Mouse (Mus musculus) T-helper 17 cell (primary cell): ENCODE results near the gene Samd8.

ENCODE experiments used
- in situ Hi-C, 2 experiments: fragments of 300-600 bp; cut with MboI, MseI; formaldehyde crosslinking; loops; 1 replicate in 1 of 2; 2 replicates in 1 of 2; pipeline ENCODE4 v1.15.1; 2025; ENCODE audit warnings: high pct_unique_total_duplicates in 2 of 2

Gene Samd8

GRCm38 (mm10) chr14:21790585-21791251, 40.4 kb downstream of the Samd8 start:
- in situ Hi-C loops = loop anchor here in 1 of 2 experiments (25.0 kb wide), 1 partner anchor 147 kb away; no protein-coding TSS in a partner anchor

- in situ Hi-C loops = loop anchor here in 1 of 2 experiments (25.0 kb wide), 1 partner anchor 146 kb away; no protein-coding TSS in a partner anchor
Measured at GRCm38 (mm10) chr14:21791722-21792121, 41.4 kb downstream of the Samd8 start.

GRCm38 (mm10) chr14:21792250-21792649, 41.9 kb downstream of the Samd8 start:
- in situ Hi-C loops = loop anchor here in 1 of 2 experiments (25.0 kb wide), 1 partner anchor 145 kb away; no protein-coding TSS in a partner anchor

GRCm38 (mm10) chr14:21800641-21801040, 50.3 kb downstream of the Samd8 start:
- in situ Hi-C loops = loop anchor here in 1 of 2 experiments (10.0 kb wide), 2 partner anchors 886 to 1134 kb away; no protein-coding TSS in a partner anchor

GRCm38 (mm10) chr14:21801624-21802023, 51.3 kb downstream of the Samd8 start:
- in situ Hi-C loops = loop anchor here in 1 of 2 experiments (10.0 kb wide), 2 partner anchors 887 to 1133 kb away; no protein-coding TSS in a partner anchor

- in situ Hi-C loops = loop anchor here in 1 of 2 experiments (10.0 kb wide), 2 partner anchors 888 to 1132 kb away; no protein-coding TSS in a partner anchor
Measured at GRCm38 (mm10) chr14:21802543-21803206, 52.3 kb downstream of the Samd8 start.

GRCm38 (mm10) chr14:21806203-21806602, 55.9 kb downstream of the Samd8 start:
- in situ Hi-C loops = loop anchor here in 1 of 2 experiments (10.0 kb wide), 2 partner anchors 891 to 1129 kb away; no protein-coding TSS in a partner anchor

- in situ Hi-C loops = loop anchor here in 1 of 2 experiments (10.0 kb wide), 2 partner anchors 892 to 1128 kb away; no protein-coding TSS in a partner anchor
Measured at GRCm38 (mm10) chr14:21806631-21807160, 56.4 kb downstream of the Samd8 start.

GRCm38 (mm10) chr14:21808208-21808922, 58.0 kb downstream of the Samd8 start:
- in situ Hi-C loops = loop anchor here in 1 of 2 experiments (10.0 kb wide), 2 partner anchors 894 to 1126 kb away; no protein-coding TSS in a partner anchor

- in situ Hi-C loops = loop anchor here in 1 of 2 experiments (10.0 kb wide), 2 partner anchors 895 to 1125 kb away; no protein-coding TSS in a partner anchor
Measured at GRCm38 (mm10) chr14:21809418-21809817, 59.1 kb downstream of the Samd8 start.

GRCm38 (mm10) chr14:21811301-21811700, 61.0 kb downstream of the Samd8 start:
- in situ Hi-C loops = no loop called here

- in situ Hi-C loops = no loop called here
Measured at GRCm38 (mm10) chr14:21811744-21812393, 61.5 kb downstream of the Samd8 start.

- in situ Hi-C loops = no loop called here
Measured at GRCm38 (mm10) chr14:21812590-21813162, 62.3 kb downstream of the Samd8 start.

- in situ Hi-C loops = no loop called here
Measured at GRCm38 (mm10) chr14:21813216-21813615, 62.9 kb downstream of the Samd8 start.

GRCm38 (mm10) chr14:21813847-21814246, 63.5 kb downstream of the Samd8 start:
- in situ Hi-C loops = no loop called here

GRCm38 (mm10) chr14:21814606-21815005, 64.3 kb downstream of the Samd8 start:
- in situ Hi-C loops = loop anchor here (5.0 kb wide), 1 partner anchor 38 kb away; no protein-coding TSS in a partner anchor

- in situ Hi-C loops = loop anchor here (5.0 kb wide), 1 partner anchor 36 kb away; no protein-coding TSS in a partner anchor
Measured at GRCm38 (mm10) chr14:21816255-21816654, 65.9 kb downstream of the Samd8 start.

- in situ Hi-C loops = loop anchor here (5.0 kb wide), 1 partner anchor 35 kb away; no protein-coding TSS in a partner anchor
Measured at GRCm38 (mm10) chr14:21817453-21817852, 67.1 kb downstream of the Samd8 start.

GRCm38 (mm10) chr14:21820880-21821505, 70.7 kb downstream of the Samd8 start:
- in situ Hi-C loops = no loop called here

- in situ Hi-C loops = no loop called here
Measured at GRCm38 (mm10) chr14:21822307-21822706, 72.0 kb downstream of the Samd8 start.
